Mouse (Mus musculus) midbrain, embryonic 15.5 days (tissue): ENCODE measurements around the gene Actr8. TPM values are rescaled to one million over a fixed set of nuclear protein-coding genes. Genes with fewer than 3 reads are reported as not detected.

Experiments used
- ATAC-seq: fragments of 200-750 bp; cut with Nextera tagmentation; replicated peaks from 2 replicates; pipeline ENCODE4 v1.8.0; 2017; ENCODE audit warnings: moderate TSS enrichment
- H3K27ac ChIP-seq: fragments of 300-500 bp; sonication (generic); 2 replicates; pipeline ENCODE4 v1.5.1; 2015; ENCODE audit warnings: mild to moderate bottlenecking, inconsistent platforms
- H3K27me3 ChIP-seq: fragments of 300-500 bp; sonication (generic); replicated peaks from 2 replicates; pipeline ENCODE4 v1.6.1; 2015; ENCODE audit warnings: inconsistent platforms
- H3K36me3 ChIP-seq: fragments of 300-500 bp; sonication (generic); replicated peaks from 2 replicates; pipeline ENCODE4 v1.6.1; 2015; ENCODE audit warnings: inconsistent platforms
- H3K4me1 ChIP-seq: fragments of 300-500 bp; sonication (generic); 2 replicates; pipeline ENCODE4 v1.6.1; 2015; ENCODE audit warnings: inconsistent platforms
- H3K4me2 ChIP-seq: fragments of 300-500 bp; sonication (generic); 2 replicates; pipeline ENCODE4 v1.6.1; 2015; ENCODE audit warnings: inconsistent platforms, mild to moderate bottlenecking, moderate library complexity
- H3K4me3 ChIP-seq: fragments of 300-500 bp; sonication (generic); 2 replicates; pipeline ENCODE4 v1.5.1; 2015; ENCODE audit warnings: mild to moderate bottlenecking, inconsistent platforms
- H3K9ac ChIP-seq: fragments of 300-500 bp; sonication (generic); 2 replicates; pipeline ENCODE4 v1.6.1; 2015; ENCODE audit warnings: mild to moderate bottlenecking, inconsistent platforms
- H3K9me3 ChIP-seq: fragments of 300-500 bp; sonication (generic); 2 replicates; pipeline ENCODE4 v1.6.1; 2016; ENCODE audit warnings: inconsistent platforms
- WGBS: fragments of 180-500 bp; shearing (Covaris S2); methylation state at CpG from one replicate; pipeline ENCODE4 v1.1.7; 2015; ENCODE audit warnings: mixed read lengths; 5-methylcytosine and 5-hydroxymethylcytosine counted together
- polyA plus RNA-seq: library from polyadenylated mRNA; unstranded; fragments of >200 nt; fragmentation: Nextera tagmentation; extraction: Ambion mirVana; gene quantifications from 2 replicates; pipeline ENCODE4 v1.2.1, GENCODE M21; 2015

Actr8 gene
- polyA plus RNA-seq, 1 experiment from 2014 or later = 84.8 TPM

DNA sequence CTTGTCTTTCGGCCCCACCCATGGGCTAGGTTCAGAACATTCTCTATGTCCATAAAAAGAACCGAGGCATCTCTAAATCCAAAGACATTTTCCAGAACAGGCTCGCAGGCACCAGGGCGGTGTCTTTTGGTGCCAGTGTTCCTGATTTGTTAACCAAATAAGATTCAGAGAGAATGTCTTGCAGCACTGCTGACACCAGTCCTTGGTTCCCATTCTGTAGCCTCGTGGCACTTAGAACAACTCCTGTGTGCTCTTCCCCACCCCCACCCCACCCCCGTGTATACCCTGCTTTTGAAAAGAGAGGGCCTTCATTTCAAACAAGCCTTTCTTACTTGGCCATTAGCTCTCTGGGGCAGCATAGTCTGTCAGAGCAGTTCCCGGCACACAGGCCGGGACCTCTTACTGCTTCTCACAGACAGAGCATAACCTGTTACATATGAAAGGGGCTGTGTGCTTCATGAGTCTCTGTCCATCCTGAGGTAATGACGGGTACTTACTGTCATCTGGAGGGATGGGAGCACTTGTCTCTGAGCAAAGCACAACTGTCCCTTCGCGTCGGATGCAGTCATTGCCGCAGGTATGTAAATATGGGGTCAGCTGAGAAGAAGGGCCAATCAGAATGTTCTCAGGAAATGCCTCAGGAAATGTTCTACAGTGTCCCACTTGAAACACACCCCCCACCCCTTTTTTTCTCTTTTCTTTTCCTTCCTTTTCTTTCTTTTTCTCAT, 20.8 kb downstream of the Actr8 start:
- WGBS = 80% methylated on average over 13 of the region's 13 CpGs
- H3K4me3 ChIP-seq = no peak overlapping the region
- no peak overlapping the region for H3K27ac ChIP-seq
- ATAC-seq = no peak; the same call in 1 of the 2 replicates
- no peaks in the 10 kb centered on the region for H3K27me3 ChIP-seq
- H3K36me3 ChIP-seq = peaks cover 30% of the 10 kb centered on the region
- no peaks in the 10 kb centered on the region for H3K9me3 ChIP-seq
- H3K4me2 ChIP-seq = no peak overlapping the region
- no peak overlapping the region for H3K9ac ChIP-seq
- no peaks in the 10 kb centered on the region for H3K4me1 ChIP-seq

DNA sequence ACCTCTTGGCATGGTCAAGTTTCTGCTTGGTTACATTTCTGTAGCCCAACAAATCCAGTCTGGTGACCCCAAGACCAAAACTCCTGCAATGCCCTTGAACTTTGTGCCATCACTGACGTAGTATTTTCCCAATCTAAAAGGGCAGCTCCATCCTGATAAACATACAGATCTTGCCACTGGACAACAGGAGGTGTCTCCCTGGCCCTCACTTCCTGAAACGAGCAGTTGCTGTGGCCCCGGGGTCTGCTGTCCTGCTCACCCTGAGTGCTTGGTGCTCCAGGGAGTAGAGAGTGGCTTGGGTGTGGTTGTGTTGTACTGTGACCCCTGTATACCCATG, 21.3 kb downstream of the Actr8 start:
- Histone ChIP-seq H3K36me3 (peaks cover 24% of the 10 kb centered on the region), H3K27me3 (no peaks in the 10 kb centered on the region), H3K27ac (no peak overlapping the region), H3K4me1 (no peaks in the 10 kb centered on the region), H3K4me2 (no peak overlapping the region), H3K4me3 (no peak overlapping the region), H3K9me3 (no peaks in the 10 kb centered on the region), H3K9ac (no peak overlapping the region)
- 92% methylated on average over 3 of the region's 3 CpGs for WGBS
- no peak for ATAC-seq

DNA sequence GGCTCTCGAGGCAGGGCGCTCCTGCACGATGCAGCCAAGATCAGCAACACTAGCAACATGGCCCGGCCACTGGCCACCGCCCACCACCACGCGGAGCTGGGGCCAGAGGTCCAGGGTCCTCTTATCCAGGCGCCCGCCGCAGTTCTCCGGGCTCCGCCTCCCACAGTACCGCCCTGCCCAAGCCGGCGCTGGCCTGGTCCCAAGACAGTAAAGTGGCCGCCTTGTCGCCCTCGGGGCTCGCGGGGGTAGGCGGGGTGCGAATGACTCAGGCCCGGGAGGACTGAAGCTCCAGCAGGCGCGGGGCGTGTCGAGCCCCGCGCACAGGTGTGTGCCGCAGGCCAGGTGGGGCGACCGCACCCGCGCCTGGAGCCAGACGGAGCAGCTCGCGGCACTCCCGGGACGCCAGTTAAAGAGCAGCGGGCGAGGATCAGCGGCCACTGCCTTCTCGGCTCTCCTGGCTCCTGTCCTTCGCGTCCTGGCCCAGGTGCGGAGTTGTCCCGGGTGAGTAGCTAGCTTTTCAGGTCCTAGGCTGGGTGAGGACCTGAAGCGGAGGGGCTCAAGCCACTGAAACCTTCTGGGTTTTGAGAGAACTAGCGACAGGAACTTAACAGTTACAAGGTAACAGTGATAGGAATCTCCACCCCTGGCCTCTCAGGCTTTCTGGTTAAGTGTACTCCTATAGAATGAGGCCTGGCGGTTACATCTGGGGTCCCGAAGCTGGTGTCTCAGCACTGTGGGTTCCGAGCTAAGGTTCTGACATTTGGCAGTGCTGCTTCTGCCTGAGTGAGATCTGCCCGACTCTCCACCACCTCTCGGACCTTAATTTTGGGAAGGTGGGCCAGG, 30.8 kb downstream of the Actr8 start, which contains the start of the genes Il17rb and Chdh:
TSS of gene Il17rb (minus strand) at position 164 of the 843 bp plus-strand sequence.
TSS of gene Chdh (plus strand) at position 291 of the 843 bp plus-strand sequence.
- Histone ChIP-seq H3K9ac (peak within 1 kb of the TSS; percentile 34), H3K27me3 (peaks cover 19% of the 10 kb centered on the region), H3K9me3 (no peaks in the 10 kb centered on the region), H3K36me3 (no peaks in the 10 kb centered on the region), H3K4me3 (peak within 1 kb of the TSS; percentile 44), H3K4me1 (peaks cover 10% of the 10 kb centered on the region), H3K27ac (no peak within 1 kb of the TSS), H3K4me2 (peak within 1 kb of the TSS; percentile 90)
- ATAC-seq = peak; percentile 66
- WGBS = 10% methylated on average over 54 of the region's 54 CpGs

DNA sequence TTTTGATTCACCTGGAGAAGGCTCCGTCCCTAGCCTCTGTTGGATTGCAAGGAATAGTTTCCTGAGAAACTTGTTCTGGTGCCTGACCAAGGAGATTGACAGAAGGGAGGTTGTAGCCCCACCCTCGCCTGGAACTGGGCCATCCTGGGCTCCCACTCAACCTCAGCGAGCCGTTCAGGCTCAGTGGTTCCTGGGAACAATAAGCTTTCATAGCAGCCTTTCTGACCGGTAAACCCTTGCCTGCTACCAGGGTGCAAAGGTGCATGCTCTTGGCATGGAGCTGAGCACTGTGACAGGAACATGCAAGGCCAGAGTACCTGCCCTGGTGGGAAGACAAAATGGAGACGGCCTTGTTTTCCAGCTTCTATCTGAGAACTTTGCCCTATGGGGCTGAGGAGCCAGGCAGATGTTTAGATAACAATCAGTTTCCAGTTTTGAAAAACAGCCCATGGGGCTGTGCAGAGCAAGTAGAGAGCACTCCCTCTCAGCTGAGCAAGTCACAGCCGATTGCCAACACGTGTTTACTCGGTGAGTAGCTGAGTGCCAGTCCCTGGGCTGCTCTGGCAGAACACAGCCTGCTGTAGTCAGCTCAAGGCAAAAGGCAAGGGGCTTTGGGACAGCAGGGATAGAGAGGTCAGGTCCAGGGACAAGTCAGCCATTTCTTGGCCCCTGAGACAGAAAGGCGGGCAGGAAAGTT, 31.9 kb downstream of the Actr8 start:
- Histone ChIP-seq H3K27ac (no peak overlapping the region), H3K4me1 (peaks cover 10% of the 10 kb centered on the region), H3K9ac (no peak overlapping the region), H3K4me3 (no peak overlapping the region), H3K27me3 (peaks cover 19% of the 10 kb centered on the region), H3K36me3 (no peaks in the 10 kb centered on the region), H3K9me3 (no peaks in the 10 kb centered on the region), H3K4me2 (no peak overlapping the region)
- ATAC-seq = no peak
- 72% methylated on average over 10 of the region's 10 CpGs for WGBS

DNA sequence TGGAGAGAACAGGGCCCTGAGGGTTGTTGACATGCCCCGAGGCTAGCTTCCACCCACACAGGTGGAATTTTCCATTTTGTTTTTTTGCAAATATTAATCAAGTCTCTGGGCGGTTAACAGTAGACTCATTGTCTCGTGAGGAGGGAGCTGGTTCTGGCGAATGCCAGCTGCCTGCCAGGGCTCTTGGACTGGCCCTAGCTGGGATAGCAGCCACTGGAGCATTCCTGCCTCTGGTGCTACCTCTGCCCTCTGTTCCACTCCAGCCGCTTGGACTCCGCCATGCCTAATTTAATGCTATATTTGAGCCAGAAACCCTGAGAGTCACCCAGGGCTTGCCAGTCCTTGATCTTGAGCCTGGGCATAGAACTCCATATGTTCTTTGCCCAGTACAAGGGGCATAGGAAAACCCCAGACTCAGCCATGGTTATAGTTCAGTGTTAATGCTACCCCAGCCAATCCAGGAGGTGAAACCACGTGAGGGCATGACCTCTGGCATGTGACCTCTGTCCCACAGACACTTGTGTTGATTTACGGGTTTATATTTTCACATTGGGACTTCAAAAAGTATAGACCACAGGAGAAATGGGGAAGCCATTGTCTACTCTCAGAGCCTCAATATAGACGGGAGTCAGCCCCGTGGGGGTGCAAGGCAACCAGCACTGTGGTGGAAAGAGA, 33.9 kb downstream of the Actr8 start:
- 81% methylated on average over 10 of the region's 10 CpGs for WGBS
- H3K27ac ChIP-seq = no peak overlapping the region
- no peak for ATAC-seq

DNA sequence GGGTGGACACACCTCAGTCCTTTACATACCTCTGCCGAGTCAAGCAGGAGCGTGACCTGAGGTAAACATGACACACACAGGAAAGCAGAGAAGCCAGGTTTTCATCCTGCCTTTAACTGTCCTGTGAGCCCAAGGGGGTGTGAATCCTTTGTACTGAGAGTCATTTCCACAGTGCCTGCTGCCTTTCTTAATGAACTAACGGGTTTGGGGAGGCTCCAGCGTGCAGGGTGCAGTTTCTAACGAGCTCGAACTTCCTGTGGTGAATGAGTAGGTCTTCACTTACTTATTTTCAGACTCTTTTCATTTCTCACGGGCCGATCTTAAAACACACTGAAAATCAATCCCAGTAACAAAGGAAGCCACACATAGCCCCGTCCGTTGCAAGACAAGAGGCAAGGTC, 36.4 kb downstream of the Actr8 start:
- H3K27me3 ChIP-seq = peaks cover 9% of the 10 kb centered on the region
- no peak overlapping the region for H3K4me2 ChIP-seq
- H3K4me3 ChIP-seq = no peak overlapping the region
- no peaks in the 10 kb centered on the region for H3K9me3 ChIP-seq
- H3K9ac ChIP-seq = no peak overlapping the region
- ATAC-seq = no peak
- WGBS = 68% methylated on average over 10 of the region's 10 CpGs
- no peak overlapping the region for H3K27ac ChIP-seq
- no peaks in the 10 kb centered on the region for H3K4me1 ChIP-seq
- no peaks in the 10 kb centered on the region for H3K36me3 ChIP-seq

More for the DNA sequence above, 33.9 kb downstream of the Actr8 start:
- H3K36me3 ChIP-seq = no peaks in the 10 kb centered on the region
- H3K9me3 ChIP-seq = no peaks in the 10 kb centered on the region
- H3K27me3 ChIP-seq = peaks cover 19% of the 10 kb centered on the region
- peaks cover 10% of the 10 kb centered on the region for H3K4me1 ChIP-seq
- H3K4me3 ChIP-seq = no peak overlapping the region
- H3K4me2 ChIP-seq = no peak overlapping the region
- no peak overlapping the region for H3K9ac ChIP-seq

DNA sequence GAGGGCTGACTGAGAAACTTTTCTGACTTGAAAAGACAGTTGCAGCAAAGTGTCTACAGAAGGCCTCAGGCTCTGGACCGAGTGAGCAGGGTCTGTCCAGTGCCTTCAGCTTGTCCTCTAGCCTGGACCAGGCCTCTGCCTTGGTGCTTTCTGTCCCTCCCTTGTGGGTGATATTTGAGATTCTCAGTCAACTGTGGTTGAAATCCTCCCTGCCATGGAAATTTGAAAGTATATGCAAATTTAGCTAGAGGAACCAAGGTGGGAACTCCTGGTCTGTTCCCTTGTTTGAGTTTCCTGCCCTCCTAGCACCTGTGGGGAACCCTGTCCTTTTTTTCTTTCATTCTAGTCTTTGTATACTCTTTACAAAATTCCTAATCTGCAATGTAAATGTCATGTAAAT, 36.9 kb downstream of the Actr8 start:
- no peak for ATAC-seq
- H3K9me3 ChIP-seq = no peaks in the 10 kb centered on the region
- no peaks in the 10 kb centered on the region for H3K36me3 ChIP-seq
- H3K4me2 ChIP-seq = no peak overlapping the region
- H3K27me3 ChIP-seq = peaks cover 4% of the 10 kb centered on the region; the same call in 1 of the 2 replicates
- no peaks in the 10 kb centered on the region for H3K4me1 ChIP-seq
- H3K27ac ChIP-seq = no peak overlapping the region
- 57% methylated on average over 1 of the region's 1 CpGs for WGBS
- no peak overlapping the region for H3K9ac ChIP-seq
- no peak overlapping the region for H3K4me3 ChIP-seq

DNA sequence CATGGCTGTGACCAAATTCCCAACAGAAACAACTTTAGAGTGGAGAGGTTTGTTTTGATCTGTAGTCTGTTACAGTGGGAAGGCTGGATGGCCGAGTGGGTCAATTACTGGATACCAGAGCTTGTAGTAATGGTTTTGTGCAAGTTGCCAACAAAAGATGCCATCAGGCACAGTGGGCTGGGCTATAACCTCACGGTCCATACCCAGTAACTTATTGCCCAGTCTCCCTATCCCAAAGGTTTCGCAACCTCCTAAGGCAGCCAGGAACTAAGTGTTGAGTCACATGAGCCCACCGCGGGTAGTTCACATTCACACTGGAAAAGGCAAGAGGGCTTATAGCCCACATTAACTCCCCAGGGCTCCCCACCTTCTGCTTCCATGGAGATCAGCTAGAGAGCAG, 38.5 kb downstream of the Actr8 start:
- no peak overlapping the region for H3K9ac ChIP-seq
- no peak overlapping the region for H3K4me3 ChIP-seq
- no peaks in the 10 kb centered on the region for H3K9me3 ChIP-seq
- 93% methylated on average over 5 of the region's 5 CpGs for WGBS
- no peaks in the 10 kb centered on the region for H3K36me3 ChIP-seq
- H3K27ac ChIP-seq = no peak overlapping the region
- H3K4me2 ChIP-seq = no peak overlapping the region
- no peaks in the 10 kb centered on the region for H3K4me1 ChIP-seq
- H3K27me3 ChIP-seq = no peaks in the 10 kb centered on the region
- ATAC-seq = no peak

DNA sequence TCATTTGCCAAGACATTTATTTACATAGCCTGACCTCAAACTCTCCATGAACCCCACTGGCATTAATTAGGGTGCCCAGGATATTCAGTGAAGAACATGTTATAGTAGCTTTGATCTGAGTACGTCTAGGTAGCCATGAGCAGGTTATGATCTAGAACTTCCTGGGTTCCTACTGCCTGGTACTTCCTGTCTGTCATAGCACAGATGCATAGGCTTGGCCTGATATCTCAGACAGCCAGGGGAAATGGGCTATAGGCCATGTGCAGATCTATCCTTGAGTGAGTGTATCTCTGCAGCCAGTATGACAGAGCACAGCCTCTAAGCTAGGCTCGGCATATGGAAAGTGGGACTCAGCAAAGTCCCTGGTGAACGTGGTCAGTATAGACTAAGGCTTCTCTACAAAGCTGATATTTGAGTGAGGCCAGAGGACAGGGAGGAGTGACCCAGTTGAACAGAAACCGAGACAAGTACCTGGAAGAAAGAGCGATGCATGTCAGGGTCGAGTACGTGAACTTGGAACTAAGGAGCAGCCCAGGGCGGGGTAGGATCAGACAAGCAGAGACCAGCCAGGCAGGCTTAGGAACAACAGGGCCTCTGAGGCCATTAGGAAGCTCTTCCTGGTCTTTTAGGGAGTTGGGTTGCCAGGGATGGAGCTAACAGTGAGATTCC, 39.8 kb downstream of the Actr8 start:
- no peaks in the 10 kb centered on the region for H3K27me3 ChIP-seq
- H3K4me1 ChIP-seq = no peaks in the 10 kb centered on the region
- ATAC-seq = no peak
- H3K9ac ChIP-seq = no peak overlapping the region
- H3K36me3 ChIP-seq = no peaks in the 10 kb centered on the region
- no peak overlapping the region for H3K27ac ChIP-seq
- 91% methylated on average over 8 of the region's 8 CpGs for WGBS
- no peak overlapping the region for H3K4me2 ChIP-seq
- no peak overlapping the region for H3K4me3 ChIP-seq
- H3K9me3 ChIP-seq = no peaks in the 10 kb centered on the region

DNA sequence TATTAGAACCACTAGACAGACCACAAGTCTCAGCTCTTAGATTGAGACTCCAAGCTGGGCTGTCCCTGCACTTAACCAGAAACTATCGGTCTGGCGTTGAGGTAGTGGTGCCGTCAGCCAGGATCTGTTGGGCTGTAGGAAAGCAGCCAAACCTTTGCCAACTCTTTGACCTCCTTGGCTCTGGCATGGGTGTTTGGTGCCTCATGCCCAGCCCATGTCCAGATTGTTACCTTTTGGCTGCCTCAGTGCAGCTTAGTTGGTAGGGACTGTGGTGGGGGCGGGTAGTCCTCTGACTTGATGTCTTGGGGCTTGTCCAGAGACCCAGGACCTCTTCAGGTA, 40.3 kb downstream of the Actr8 start:
- Histone ChIP-seq H3K4me3 (no peak overlapping the region), H3K4me2 (no peak overlapping the region), H3K4me1 (no peaks in the 10 kb centered on the region), H3K27me3 (no peaks in the 10 kb centered on the region), H3K9ac (no peak overlapping the region), H3K36me3 (no peaks in the 10 kb centered on the region), H3K9me3 (no peaks in the 10 kb centered on the region), H3K27ac (no peak overlapping the region)
- ATAC-seq = no peak
- 95% methylated on average over 4 of the region's 4 CpGs for WGBS

DNA sequence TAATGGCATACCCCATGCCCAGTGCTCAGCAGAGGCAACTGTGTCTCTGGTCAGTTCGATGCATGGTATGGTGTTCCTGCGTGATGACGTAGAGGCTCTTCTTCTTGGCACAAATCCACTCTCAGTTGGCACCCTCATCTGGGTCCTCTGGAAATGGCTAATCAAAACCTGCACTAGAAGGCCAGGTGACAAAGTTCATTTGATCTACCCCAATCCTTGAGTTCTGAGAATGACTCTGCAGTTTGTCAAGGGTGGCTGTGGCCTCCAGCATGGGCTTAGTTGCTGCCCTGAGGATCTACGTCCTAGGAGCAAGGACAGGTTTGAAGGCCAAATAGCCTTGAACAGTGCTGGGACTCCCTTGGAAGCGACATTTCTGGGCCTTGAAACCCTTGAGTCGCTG, 40.7 kb downstream of the Actr8 start:
- Histone ChIP-seq H3K9ac (no peak overlapping the region), H3K27ac (no peak overlapping the region), H3K36me3 (no peaks in the 10 kb centered on the region), H3K4me3 (no peak overlapping the region), H3K4me2 (no peak overlapping the region), H3K4me1 (no peaks in the 10 kb centered on the region), H3K27me3 (no peaks in the 10 kb centered on the region), H3K9me3 (no peaks in the 10 kb centered on the region)
- 93% methylated on average over 6 of the region's 6 CpGs for WGBS
- ATAC-seq = no peak
